Mouse (Mus musculus) liver, adult 2 months (tissue): ENCODE measurements around the gene Sgk2. TPM values are rescaled to one million over a fixed set of nuclear protein-coding genes. Genes with fewer than 3 reads are reported as not detected.
"Not testable (repeated sequence)": the region's sequence is repeated elsewhere in the genome, so short reads cannot be mapped to it uniquely, and the experiment has no call there.

Experiments used
- DNase-seq: peaks from one replicate; pipeline ENCODE4 v3.0.0-alpha.2; 2011; ENCODE audit warnings: low read depth, low spot score; ENCODE audit errors: extremely low read depth
- H3K27ac ChIP-seq: fragments of 200-500 bp; replicated peaks from 2 replicates; pipeline ENCODE4 v1.5.1; 2012; ENCODE audit warnings: low read depth, mild to moderate bottlenecking, control low read depth, inconsistent platforms, low read length; ENCODE audit not compliant: insufficient read depth
- H3K27me3 ChIP-seq: fragments of 200-500 bp; 2 replicates; pipeline ENCODE4 v1.6.1; 2012; ENCODE audit warnings: mild to moderate bottlenecking, moderate library complexity, low read length, inconsistent platforms; ENCODE audit not compliant: control insufficient read depth, insufficient read depth
- H3K36me3 ChIP-seq: fragments of 200-500 bp; 2 replicates; pipeline ENCODE4 v1.6.1; 2012; ENCODE audit warnings: low read length, inconsistent platforms; ENCODE audit not compliant: control insufficient read depth, insufficient read depth
- H3K4me1 ChIP-seq: fragments of 200-500 bp; 2 replicates; pipeline ENCODE4 v1.6.1; 2011; ENCODE audit warnings: low read length; ENCODE audit not compliant: control insufficient read depth, insufficient read depth
- H3K4me3 ChIP-seq: fragments of 200-500 bp; 2 replicates; pipeline ENCODE4 v1.5.1; 2011; ENCODE audit warnings: low read depth, mild to moderate bottlenecking, control low read depth, low read length, moderate library complexity; ENCODE audit not compliant: insufficient read depth
- H3K79me2 ChIP-seq: fragments of 200-500 bp; 2 replicates; pipeline ENCODE4 v1.6.1; 2012; ENCODE audit warnings: inconsistent platforms, mild to moderate bottlenecking, low read length, moderate library complexity; ENCODE audit not compliant: control insufficient read depth, insufficient read depth
- H3K9ac ChIP-seq: fragments of 200-500 bp; 2 replicates; pipeline ENCODE4 v1.6.1; 2012; ENCODE audit warnings: low read depth, mild to moderate bottlenecking, control low read depth, inconsistent platforms, low read length
- CTCF ChIP-seq: fragments of 200-500 bp; IDR thresholded peaks from 2 replicates; pipeline ENCODE4 v1.5.1; 2011; ENCODE audit warnings: low read depth, low read length, control low read depth
- POLR2A ChIP-seq: fragments of 200-500 bp; IDR thresholded peaks from 2 replicates; pipeline ENCODE4 v1.6.1; 2011; ENCODE audit warnings: low read length, control low read depth; ENCODE audit not compliant: insufficient read depth; ENCODE audit errors: extremely low read depth
- WGBS: fragments of 180-500 bp; shearing (Covaris S2); methylation state at CpG from one replicate; pipeline ENCODE4 v1.1.7; 2018; 5-methylcytosine and 5-hydroxymethylcytosine counted together
- polyA plus RNA-seq: library from polyadenylated mRNA; depleted of rRNA; stranded (reverse); fragments of >200 nt; gene quantifications from 2 replicates; pipeline ENCODE4 v1.2.3, GENCODE M21; 2012; rRNA removed
- total RNA-seq: library from RNA; depleted of rRNA; stranded (reverse); fragments of >200 nt; gene quantifications from 2 replicates; pipeline ENCODE4 v1.2.3, GENCODE M21; 2014; rRNA removed

The Sgk2 gene
- total and polyA plus RNA-seq, 2 experiments, result 27.8 to 39.4 TPM

DNA sequence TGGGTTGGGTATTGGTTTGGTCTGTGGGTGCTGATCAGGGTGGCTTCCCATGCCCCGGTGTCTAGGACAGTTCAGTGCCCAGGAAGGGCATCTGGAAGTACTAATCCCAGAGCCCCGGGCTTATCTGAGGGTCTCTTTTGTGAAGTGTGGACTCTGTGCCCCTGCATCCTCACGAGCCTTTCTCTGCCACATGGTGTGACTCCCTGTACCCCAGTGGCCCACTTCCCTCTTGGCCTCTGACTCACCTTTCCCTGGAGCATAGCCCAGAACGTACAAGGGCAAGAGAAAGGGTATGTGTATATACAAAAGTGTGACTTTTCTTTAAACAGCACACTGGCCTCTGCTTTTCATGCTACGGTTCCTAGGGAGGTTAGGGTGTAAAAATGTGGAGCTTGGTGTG lies 68.6 kb downstream of the Sgk2 start:
- Histone ChIP-seq H3K4me3 (no peak overlapping the region), H3K27me3 (peaks cover 3% of the 10 kb centered on the region; the same call in 1 of the 2 replicates), H3K36me3 (no peaks in the 10 kb centered on the region), H3K9ac (no peak overlapping the region), H3K4me1 (no peaks in the 10 kb centered on the region), H3K79me2 (no peaks in the 10 kb centered on the region), H3K27ac (no peak overlapping the region)
- 13% methylated on average over 5 of the region's 5 CpGs for WGBS
- TF ChIP-seq CTCF (no peak), POLR2A (no peak)
- no peak for DNase-seq

- Histone ChIP-seq H3K4me3 (no peak overlapping the region), H3K9ac (no peak overlapping the region), H3K27me3 (peaks cover 3% of the 10 kb centered on the region; the same call in 1 of the 2 replicates), H3K36me3 (no peaks in the 10 kb centered on the region), H3K79me2 (no peaks in the 10 kb centered on the region), H3K27ac (no peak overlapping the region), H3K4me1 (no peaks in the 10 kb centered on the region)
- TF ChIP-seq POLR2A (no peak), CTCF (no peak)
- 36% methylated on average over 9 of the region's 9 CpGs for WGBS
- peak; percentile 4 for DNase-seq
Observed at GRCm38 (mm10) chr2:163056584-163056983, 69.5 kb downstream of the Sgk2 start.

- not testable (repeated sequence) for H3K4me3 ChIP-seq, DNase-seq, H3K79me2 ChIP-seq, H3K9ac ChIP-seq, H3K4me1 ChIP-seq, H3K27ac ChIP-seq, H3K27me3 ChIP-seq, H3K36me3 ChIP-seq
- 80% methylated on average over 7 of the region's 7 CpGs for WGBS
Observed at GRCm38 (mm10) chr2:163058981-163059380, 71.9 kb downstream of the Sgk2 start.

- Histone ChIP-seq H3K79me2 (no peaks in the 10 kb centered on the region), H3K27ac (no peak overlapping the region), H3K4me3 (no peak overlapping the region), H3K9ac (no peak overlapping the region), H3K4me1 (no peaks in the 10 kb centered on the region), H3K36me3 (no peaks in the 10 kb centered on the region), H3K27me3 (peaks cover 2% of the 10 kb centered on the region; the same call in 1 of the 2 replicates)
- 72% methylated on average over 6 of the region's 6 CpGs for WGBS
- no peak for TF ChIP-seq POLR2A
- no peak for TF ChIP-seq CTCF
- no peak for DNase-seq
Observed at GRCm38 (mm10) chr2:163060630-163061029, 73.5 kb downstream of the Sgk2 start.

GRCm38 (mm10) chr2:163061203-163062118 lies 74.3 kb downstream of the Sgk2 start:
- TF ChIP-seq POLR2A (no peak), CTCF (no peak)
- H3K4me1 ChIP-seq, result no peaks in the 10 kb centered on the region
- no peak overlapping the region for H3K27ac ChIP-seq
- H3K4me3 ChIP-seq, result no peak overlapping the region
- no peaks in the 10 kb centered on the region for H3K27me3 ChIP-seq
- no peak for DNase-seq
- H3K79me2 ChIP-seq, result no peaks in the 10 kb centered on the region
- H3K36me3 ChIP-seq, result no peaks in the 10 kb centered on the region
- H3K9ac ChIP-seq, result no peak overlapping the region
- 79% methylated on average over 8 of the region's 8 CpGs for WGBS

DNA sequence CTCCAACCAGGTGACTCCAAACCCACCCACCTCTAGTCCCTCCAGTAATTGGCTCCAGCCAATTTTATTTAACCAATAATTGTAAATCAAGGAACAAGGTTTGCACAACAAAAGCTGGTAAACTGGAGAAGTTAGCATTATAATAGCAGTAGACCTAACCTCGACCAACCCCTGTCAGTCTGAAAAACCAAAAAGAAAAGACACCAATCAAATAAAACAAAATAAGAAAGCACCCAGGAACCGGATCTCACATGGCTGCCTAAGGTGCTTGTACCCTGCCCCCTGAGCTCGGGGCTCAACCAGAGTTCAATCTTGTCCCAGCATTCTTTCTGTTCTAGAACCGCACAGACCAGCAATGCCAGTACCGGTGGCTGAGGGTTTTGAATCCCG lies 75.0 kb downstream of the Sgk2 start:
- no peak for DNase-seq
- H3K9ac ChIP-seq, result no peak overlapping the region
- no peaks in the 10 kb centered on the region for H3K79me2 ChIP-seq
- TF ChIP-seq POLR2A, result no peak
- TF ChIP-seq CTCF, result no peak
- H3K27ac ChIP-seq, result no peak overlapping the region
- no peak overlapping the region for H3K4me3 ChIP-seq
- no peaks in the 10 kb centered on the region for H3K4me1 ChIP-seq
- H3K36me3 ChIP-seq, result no peaks in the 10 kb centered on the region
- H3K27me3 ChIP-seq, result no peaks in the 10 kb centered on the region
- 92% methylated on average over 6 of the region's 6 CpGs for WGBS

Other genes starting within 250 kb of the Sgk2 start
- gene Srsf6, start 55.8 kb upstream of the Sgk2 start, total RNA-seq, result 34.3 and 37.1 TPM in 2 replicates
- 60.0 and 81.2 TPM in 2 replicates for gene Srsf6, start 55.8 kb upstream of the Sgk2 start, polyA plus RNA-seq
- gene L3mbtl1, start 43.9 kb upstream of the Sgk2 start, total RNA-seq, result 0.28 TPM in 1 of 2 replicates, not detected in the other
- 0.11 TPM in 1 of 2 replicates, not detected in the other for gene L3mbtl1, start 43.9 kb upstream of the Sgk2 start, polyA plus RNA-seq
- 12.1 and 18.3 TPM in 2 replicates for gene Ift52, start 30.0 kb downstream of the Sgk2 start, total RNA-seq
- gene Ift52, start 30.0 kb downstream of the Sgk2 start, polyA plus RNA-seq, result 18.0 and 18.8 TPM in 2 replicates
- gene Mybl2, start 67.4 kb downstream of the Sgk2 start, total RNA-seq, result 0.09 and 0.54 TPM in 2 replicates
- 0.29 and 0.31 TPM in 2 replicates for gene Mybl2, start 67.4 kb downstream of the Sgk2 start, polyA plus RNA-seq
- not detected in 2 replicates for gene Gtsf1l, start 100.5 kb downstream of the Sgk2 start, total RNA-seq
- gene Gtsf1l, start 100.5 kb downstream of the Sgk2 start, polyA plus RNA-seq, result not detected in 2 replicates
- 0.09 and 0.20 TPM in 2 replicates for gene Tox2, start 215.8 kb downstream of the Sgk2 start, total RNA-seq
- 0.27 and 0.41 TPM in 2 replicates for gene Tox2, start 215.8 kb downstream of the Sgk2 start, polyA plus RNA-seq